Mouse (Mus musculus): ENCODE data around the gene Aqr.

DNA sequence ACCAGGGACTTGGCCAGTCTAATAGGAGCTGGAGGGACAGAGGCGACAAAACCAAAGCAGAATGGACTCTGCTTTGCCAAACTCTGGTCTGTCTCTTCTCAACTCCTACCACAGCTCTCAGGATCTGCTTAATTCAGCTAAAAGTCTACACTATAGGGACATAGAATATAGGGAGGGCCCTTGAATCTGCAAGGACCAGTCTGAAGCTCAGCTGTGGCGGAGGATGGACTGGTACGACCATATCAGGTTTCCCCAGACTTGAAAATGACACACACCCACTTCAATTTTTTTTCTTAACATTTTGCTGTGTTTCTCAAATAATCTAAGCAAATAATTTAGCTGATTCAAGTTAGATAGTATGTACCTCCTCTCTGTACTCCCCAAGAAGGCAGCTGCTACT is 69.6 kb downstream of the Aqr start:
- TF ChIP-seq CTCF (IDR thresholded peaks at IDR 0.05; ENCODE audit: low read depth, low read length): no peak
- TF ChIP-seq POLR2A (IDR thresholded peaks at IDR 0.05; ENCODE audit: borderline replicate concordance, low read depth, low read length): no peak
